Mouse (Mus musculus): ENCODE data around the gene Kcnk5.

The Kcnk5 gene

GRCm38 (mm10) chr14:20113964-20114363 is 67.6 kb downstream of the Kcnk5 start:
- peak; percentile 75 for DNase-seq (ENCODE audit: low spot score)

- DNase-seq (ENCODE audit: low spot score), result no peak
These were observed 68.2 kb downstream of the Kcnk5 start for GRCm38 (mm10) chr14:20113189-20113961.

GRCm38 (mm10) chr14:20112218-20112617 is 69.4 kb downstream of the Kcnk5 start:
- DNase-seq (ENCODE audit: low spot score), result no peak

DNA sequence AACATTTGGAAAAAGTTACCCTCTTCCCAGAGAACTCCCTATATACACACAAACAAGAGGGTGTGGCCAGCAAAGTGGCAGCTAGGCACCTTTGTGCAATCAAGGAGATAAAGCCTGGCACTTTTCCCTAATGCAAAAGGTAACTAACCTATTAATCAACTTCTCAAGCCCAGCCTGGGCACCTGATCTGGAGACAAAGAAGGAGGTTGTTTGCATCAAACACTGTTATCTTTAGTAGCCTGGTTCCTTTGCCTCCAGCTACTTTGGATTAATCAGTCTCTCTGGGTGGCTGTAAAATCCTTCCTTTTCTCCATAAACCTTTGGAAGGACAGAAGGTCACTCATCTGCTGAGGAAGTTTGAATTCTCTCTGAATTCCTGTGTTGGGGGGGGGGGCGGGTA is 70.7 kb downstream of the Kcnk5 start:
- DNase-seq (ENCODE audit: low spot score), result no peak

DNA sequence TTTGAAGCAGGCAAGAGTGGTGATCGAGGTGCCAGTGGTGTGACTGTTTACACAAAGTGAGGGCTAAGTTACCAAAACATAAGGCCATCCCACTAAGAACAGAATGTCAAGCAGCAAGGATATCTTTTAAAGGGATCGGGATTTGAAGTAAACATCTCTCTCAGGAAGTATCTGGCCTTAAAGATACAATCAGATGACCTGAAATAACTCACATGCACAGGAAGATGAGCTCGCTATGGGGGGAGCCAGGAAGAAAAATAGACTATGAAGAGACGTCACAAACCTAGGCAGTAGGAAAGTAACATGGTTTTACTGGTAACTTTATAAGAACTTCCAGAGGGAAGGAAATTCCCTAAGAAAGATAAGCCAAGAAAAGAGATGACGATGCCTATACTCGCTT is 75.3 kb downstream of the Kcnk5 start:
- DNase-seq (ENCODE audit: low spot score), result no peak

GRCm38 (mm10) chr14:20103207-20103606 is 78.4 kb downstream of the Kcnk5 start:
- no peak for DNase-seq (ENCODE audit: low spot score)

- no peak for DNase-seq (ENCODE audit: low spot score)
These were observed 83.5 kb downstream of the Kcnk5 start for GRCm38 (mm10) chr14:20098061-20098460.

DNA sequence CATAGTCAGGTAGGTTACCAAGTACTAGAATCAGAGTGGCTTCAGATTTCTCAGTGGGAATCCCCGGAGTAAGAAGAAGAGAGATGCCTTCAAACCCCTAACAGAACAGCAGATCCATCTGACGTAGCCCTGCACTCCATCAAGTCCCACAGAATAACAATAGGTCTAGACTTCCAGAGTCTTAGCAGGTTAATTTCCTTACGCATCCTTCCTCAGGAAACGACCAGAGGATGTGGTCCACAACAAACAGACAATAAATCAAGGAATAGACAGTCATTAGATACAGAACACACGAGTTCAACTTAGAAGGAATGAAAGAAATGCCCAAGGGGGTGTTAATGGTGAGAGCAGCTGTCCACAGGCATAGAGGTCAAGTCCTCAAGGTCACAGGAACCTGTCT is 86.7 kb downstream of the Kcnk5 start:
- no peak for DNase-seq (ENCODE audit: low spot score)

GRCm38 (mm10) chr14:20093493-20093892 is 88.1 kb downstream of the Kcnk5 start:
- no peak for DNase-seq (ENCODE audit: low spot score)

Data from layer of hippocampus, adult 9-10 months (tissue).